21 mouse cellular contexts compared by ENCODE assay signal in genomic region chr16:34526378-34526777, GRCm38 (mm10). TPM values are rescaled to one million over a fixed set of nuclear protein-coding genes. Genes with fewer than 3 reads are reported as not detected.
A peak's percentile ranks its signal among the peaks of the same experiment; 100 is the strongest.
DNase-seq lines count a peak whose midpoint lies in the region; ATAC-seq and TF ChIP-seq lines count a peak whose summit lies in the region.
"Had no signal": no experiment of that assay in that cellular context is flagged by ENCODE, and none has a peak within 500 bp of the region (broad histone marks: within the 10 kb centered on the region; RNA-seq: fewer than 3 reads in every experiment).

No protein-coding gene starts in this region.

- no peak overlapping the region for H3K9ac ChIP-seq in embryonic facial prominence, embryonic 14.5 days (ENCODE audit: low read depth, low read length)
- H3K9ac ChIP-seq: heart, embryonic 13.5 days; hindbrain, embryonic 13.5 days; kidney, embryonic 15.5 days; liver, postnatal 0 days; midbrain, embryonic 12.5 days had no signal

- ATAC-seq in embryonic facial prominence, embryonic 14.5 days (ENCODE audit: low read depth), result peak; percentile 62; the same call in 1 of the 2 replicates
- ATAC-seq: liver, postnatal 0 days had no signal

- DNase-seq in gastrocnemius, postnatal 25 days, result peak; percentile 11
- no peak for DNase-seq in gastrocnemius, postnatal 14 days
- DNase-seq in testis, postnatal 10 days (ENCODE audit: low spot score), result no peak
- DNase-seq in embryonic facial prominence, embryonic 14.5 days (ENCODE audit: low spot score), result peak; percentile 85
- no peak for DNase-seq in retina, postnatal 1 day
- DNase-seq in frontal cortex, adult 2 months (ENCODE audit: extremely low spot score in 1 of 2, low spot score in 1 of 2), result no peak
- DNase-seq: cerebellum, adult 11-12 months; heart, adult 2 months; kidney, adult 11 months; kidney, postnatal 36 days; left cerebral cortex, postnatal 4 days; liver, postnatal 0 days; lung, postnatal 10 days had no signal

- no peak overlapping the region for H3K4me3 ChIP-seq in testis, adult 2 months (ENCODE audit: control insufficient read depth, low read depth, low read length)
- no peak overlapping the region for H3K4me3 ChIP-seq in embryonic facial prominence, embryonic 14.5 days (ENCODE audit: low read depth, low read length)
- H3K4me3 ChIP-seq: erythroblast, embryonic 14.5 days; heart, adult 2 months; heart, embryonic 13.5 days; hindbrain, embryonic 13.5 days; kidney, embryonic 15.5 days; midbrain, embryonic 12.5 days had no signal

- intact Hi-C loops in gastrocnemius, postnatal 14 days (cut with DNase I; ENCODE audit: low total_unique reads), result no loop called here

- H3K4me2 ChIP-seq in embryonic facial prominence, embryonic 14.5 days (ENCODE audit: low read depth, low read length), result no peak overlapping the region
- H3K4me2 ChIP-seq: heart, embryonic 13.5 days; hindbrain, embryonic 13.5 days; kidney, embryonic 15.5 days; liver, embryonic 11.5 days; midbrain, embryonic 12.5 days had no signal

- no peaks in the 10 kb centered on the region; the same call in 1 of the 2 replicates for H3K4me1 ChIP-seq in testis, adult 2 months (ENCODE audit: control insufficient read depth, insufficient read depth, low read length)
- peaks cover 25% of the 10 kb centered on the region for H3K4me1 ChIP-seq in embryonic facial prominence, embryonic 14.5 days (ENCODE audit: control insufficient read depth, insufficient read depth, low read length)

- no peaks in the 10 kb centered on the region for H3K9me3 ChIP-seq in embryonic facial prominence, embryonic 14.5 days (ENCODE audit: control insufficient read depth, low read length)
- H3K9me3 ChIP-seq: heart, embryonic 13.5 days; hindbrain, embryonic 13.5 days; kidney, embryonic 15.5 days; midbrain, embryonic 12.5 days had no signal

- no peak for TF ChIP-seq POLR2A in testis, adult 2 months (IDR thresholded peaks at IDR 0.05; ENCODE audit: control insufficient read depth, low read depth, low read length)

- H3K27ac ChIP-seq in testis, adult 2 months (ENCODE audit: control insufficient read depth, insufficient read depth, low read depth, low read length), result peak overlapping the region; percentile 44; the same call in 1 of the 2 replicates
- H3K27ac ChIP-seq in embryonic facial prominence, embryonic 14.5 days (replicated peaks; ENCODE audit: low read depth, low read length), result no peak overlapping the region
- H3K27ac ChIP-seq: heart, adult 2 months; heart, embryonic 13.5 days; hindbrain, embryonic 13.5 days; kidney, embryonic 15.5 days; midbrain, embryonic 12.5 days; stomach, postnatal 0 days had no signal

- WGBS in embryonic facial prominence, embryonic 14.5 days, result 40% methylated on average over 7 of the region's 7 CpGs

- TF ChIP-seq CTCF in testis, adult 2 months (IDR thresholded peaks at IDR 0.05; ENCODE audit: control insufficient read depth, insufficient read depth, insufficient replicate concordance, low read depth, low read length), result no peak

- no peaks in the 10 kb centered on the region for H3K36me3 ChIP-seq in testis, adult 2 months (ENCODE audit: control insufficient read depth, insufficient read depth, low read length)
- H3K36me3 ChIP-seq in embryonic facial prominence, embryonic 14.5 days (ENCODE audit: control insufficient read depth, insufficient read depth, low read length), result no peaks in the 10 kb centered on the region
- H3K36me3 ChIP-seq: heart, embryonic 13.5 days; hindbrain, embryonic 13.5 days; kidney, embryonic 15.5 days; midbrain, embryonic 12.5 days had no signal

- H3K27me3 ChIP-seq in testis, adult 2 months (ENCODE audit: control insufficient read depth, insufficient read depth, low read length), result no peaks in the 10 kb centered on the region
- no peaks in the 10 kb centered on the region for H3K27me3 ChIP-seq in embryonic facial prominence, embryonic 14.5 days (replicated peaks; ENCODE audit: control insufficient read depth, insufficient read depth, low read length)
- H3K27me3 ChIP-seq: heart, embryonic 13.5 days; hindbrain, embryonic 13.5 days; kidney, embryonic 15.5 days; midbrain, embryonic 12.5 days had no signal

RNA-seq across cellular contexts. Expression of gene Kalrn, which starts 47.0 kb away (rescaled TPM):
- total RNA-seq in gastrocnemius, postnatal 25 days (2021), result 10 to 100 TPM; 19.1 to 26.3 TPM
- total RNA-seq in gastrocnemius, postnatal 14 days (2021), result 10 to 100 TPM; 16.3 to 20.2 TPM
- 4.2 and 5.7 TPM in 2 replicates for polyA plus RNA-seq in testis, adult 2 months (2012; rRNA removed)
- 12.2 and 14.3 TPM in 2 replicates for polyA plus RNA-seq in embryonic facial prominence, embryonic 14.5 days (2014; fragmentation: Nextera tagmentation; extraction: Ambion mirVana)
- polyA plus RNA-seq in frontal cortex, adult 2 months (2012; rRNA removed), result 177 and 178 TPM in 2 replicates

Comparison
In these comparisons a context has a peak if more than half of its experiments do, and no peak if none do; other contexts are left out.
1. DNase-seq: peak in gastrocnemius, postnatal 25 days (single experiment) and embryonic facial prominence, embryonic 14.5 days (single experiment); none in gastrocnemius, postnatal 14 days (single experiment), testis, postnatal 10 days (single experiment), retina, postnatal 1 day (single experiment) and frontal cortex, adult 2 months (0 of 2).
2. RNA of gene Kalrn, which starts 47.0 kb away (polyA plus RNA-seq): 177 to 178 TPM in frontal cortex, adult 2 months; 12.2 to 14.3 TPM in embryonic facial prominence, embryonic 14.5 days and 4.2 to 5.7 TPM in testis, adult 2 months; every median in the first group is over 10 times any median in the second.